Mouse (Mus musculus): ENCODE data around the gene Kctd10. TPM values are rescaled to one million over a fixed set of nuclear protein-coding genes. Genes with fewer than 3 reads are reported as not detected.
A peak's percentile ranks its signal among the peaks of the same experiment; 100 is the strongest.

Kctd10 gene
- polyA plus RNA-seq (2012; rRNA removed) = 89.4 and 93.1 TPM in 2 replicates
- 103 and 105 TPM in 2 replicates for polyA plus RNA-seq (2014; fragmentation: Nextera tagmentation; extraction: Ambion mirVana)

- peaks cover 28% of the 10 kb centered on the region for H3K36me3 ChIP-seq (ENCODE audit: control insufficient read depth, insufficient read depth, low read length)
- H3K4me3 ChIP-seq (replicated peaks; ENCODE audit: low read length) = peak within 1 kb of the TSS; percentile 89
- TF ChIP-seq POLR2A (IDR thresholded peaks at IDR 0.05; ENCODE audit: borderline replicate concordance, extremely low read depth, insufficient read depth, insufficient read length) = peak; percentile 85
- ATAC-seq (ENCODE audit: low FRiP score, low read depth) (peak; percentile 96), DNase-seq (ENCODE audit: low spot score) (peak; percentile 92)
- no peaks in the 10 kb centered on the region for H3K27me3 ChIP-seq (ENCODE audit: control insufficient read depth, insufficient read depth, low read length)
- H3K9me3 ChIP-seq (ENCODE audit: control insufficient read depth, low read length) = no peaks in the 10 kb centered on the region
- peak within 1 kb of the TSS; percentile 89 for H3K4me2 ChIP-seq (replicated peaks; ENCODE audit: low read depth, low read length, severe bottlenecking)
- peak within 1 kb of the TSS; percentile 95 for H3K9ac ChIP-seq (ENCODE audit: low read depth, low read length, severe bottlenecking)
- peaks cover 26% of the 10 kb centered on the region for H3K4me1 ChIP-seq (ENCODE audit: control insufficient read depth, insufficient read depth, low read length)
- under 1% methylated on average over 69 of the region's 74 CpGs for WGBS
- H3K27ac ChIP-seq (replicated peaks; ENCODE audit: low read depth, low read length) = peak within 1 kb of the TSS; percentile 77
Measured at GRCm38 (mm10) chr5:114380209-114381012, at the start of gene Kctd10, which contains the start of gene Ube3b. Gene Kctd10 (minus strand): TSS chr5:114380508. Gene Ube3b (plus strand): TSS chr5:114380607.

DNA sequence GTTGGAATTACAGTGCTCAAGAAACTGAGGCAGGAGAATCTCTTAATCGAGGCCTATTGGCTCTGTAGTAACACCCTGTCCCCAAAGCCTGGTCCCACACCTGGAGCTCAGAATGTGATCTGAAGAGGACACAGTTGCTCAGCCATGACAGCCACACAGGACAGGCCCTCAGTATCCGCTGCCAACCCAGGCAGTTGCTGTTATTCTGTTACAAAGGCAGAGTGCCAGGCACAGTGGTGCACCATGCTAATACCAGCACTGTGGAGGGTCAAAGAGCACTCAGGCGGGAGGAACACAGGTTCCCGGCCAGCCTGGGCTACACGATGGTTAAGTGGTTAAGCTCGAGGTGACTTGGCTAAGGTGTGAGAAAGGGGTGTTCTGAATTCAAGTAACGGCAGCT, 49.5 kb upstream of the Kctd10 start:
- Histone ChIP-seq H3K4me2 (replicated peaks; ENCODE audit: low read depth, low read length, severe bottlenecking) (no peak overlapping the region), H3K4me3 (replicated peaks; ENCODE audit: low read length) (no peak overlapping the region), H3K27me3 (ENCODE audit: control insufficient read depth, insufficient read depth, low read length) (no peaks in the 10 kb centered on the region), H3K4me1 (ENCODE audit: control insufficient read depth, insufficient read depth, low read length) (no peaks in the 10 kb centered on the region), H3K9ac (ENCODE audit: low read depth, low read length, severe bottlenecking) (no peak overlapping the region), H3K27ac (replicated peaks; ENCODE audit: low read depth, low read length) (no peak overlapping the region), H3K36me3 (ENCODE audit: control insufficient read depth, insufficient read depth, low read length) (peaks cover 8% of the 10 kb centered on the region), H3K9me3 (ENCODE audit: control insufficient read depth, low read length) (no peaks in the 10 kb centered on the region)
- no peak for DNase-seq (ENCODE audit: low spot score)
- ATAC-seq (ENCODE audit: low FRiP score, low read depth) = no peak
- WGBS = 88% methylated on average over 7 of the region's 7 CpGs
- TF ChIP-seq POLR2A (IDR thresholded peaks at IDR 0.05; ENCODE audit: borderline replicate concordance, extremely low read depth, insufficient read depth, insufficient read length) = no peak

DNA sequence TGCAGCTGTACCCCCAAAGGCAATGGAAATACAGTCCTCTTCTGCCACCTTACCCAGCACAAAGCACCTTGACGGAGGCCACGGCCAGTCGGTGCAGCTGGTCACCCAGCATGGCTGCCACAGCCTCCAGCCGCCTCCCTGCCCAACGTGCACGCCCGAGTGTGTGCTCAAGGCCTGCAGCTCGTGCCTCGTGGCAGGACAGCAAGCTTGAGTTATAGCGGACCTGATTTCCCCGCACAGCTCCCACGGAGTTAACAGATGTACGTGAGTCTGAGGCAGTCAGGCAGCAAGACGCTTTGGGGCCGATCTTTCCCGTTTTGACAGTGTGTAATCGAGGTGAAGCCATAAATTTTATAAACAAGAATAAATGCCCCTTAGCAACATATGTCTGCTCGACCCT, 48.3 kb upstream of the Kctd10 start:
- Histone ChIP-seq H3K36me3 (ENCODE audit: control insufficient read depth, insufficient read depth, low read length) (peaks cover 3% of the 10 kb centered on the region; the same call in 1 of the 2 replicates), H3K9me3 (ENCODE audit: control insufficient read depth, low read length) (no peaks in the 10 kb centered on the region), H3K27me3 (ENCODE audit: control insufficient read depth, insufficient read depth, low read length) (no peaks in the 10 kb centered on the region), H3K4me1 (ENCODE audit: control insufficient read depth, insufficient read depth, low read length) (no peaks in the 10 kb centered on the region), H3K27ac (replicated peaks; ENCODE audit: low read depth, low read length) (no peak overlapping the region), H3K9ac (ENCODE audit: low read depth, low read length, severe bottlenecking) (peak overlapping the region; percentile 21; the same call in 1 of the 2 replicates), H3K4me2 (replicated peaks; ENCODE audit: low read depth, low read length, severe bottlenecking) (no peak overlapping the region), H3K4me3 (replicated peaks; ENCODE audit: low read length) (no peak overlapping the region)
- ATAC-seq (ENCODE audit: low FRiP score, low read depth) = no peak
- 44% methylated on average over 18 of the region's 18 CpGs for WGBS
- DNase-seq (ENCODE audit: low spot score) = no peak
- TF ChIP-seq POLR2A (IDR thresholded peaks at IDR 0.05; ENCODE audit: borderline replicate concordance, extremely low read depth, insufficient read depth, insufficient read length) = no peak

GRCm38 (mm10) chr5:114426732-114427131, 46.4 kb upstream of the Kctd10 start:
- DNase-seq (ENCODE audit: low spot score) (no peak), ATAC-seq (ENCODE audit: low FRiP score, low read depth) (no peak)
- H3K4me1 ChIP-seq (ENCODE audit: control insufficient read depth, insufficient read depth, low read length) = no peaks in the 10 kb centered on the region
- TF ChIP-seq POLR2A (IDR thresholded peaks at IDR 0.05; ENCODE audit: borderline replicate concordance, extremely low read depth, insufficient read depth, insufficient read length) = no peak
- 76% methylated on average over 6 of the region's 6 CpGs for WGBS
- H3K27me3 ChIP-seq (ENCODE audit: control insufficient read depth, insufficient read depth, low read length) = no peaks in the 10 kb centered on the region
- H3K36me3 ChIP-seq (ENCODE audit: control insufficient read depth, insufficient read depth, low read length) = no peaks in the 10 kb centered on the region
- no peak overlapping the region for H3K4me2 ChIP-seq (replicated peaks; ENCODE audit: low read depth, low read length, severe bottlenecking)
- H3K9ac ChIP-seq (ENCODE audit: low read depth, low read length, severe bottlenecking) = no peak overlapping the region
- H3K9me3 ChIP-seq (ENCODE audit: control insufficient read depth, low read length) = no peaks in the 10 kb centered on the region
- H3K4me3 ChIP-seq (replicated peaks; ENCODE audit: low read length) = no peak overlapping the region
- no peak overlapping the region for H3K27ac ChIP-seq (replicated peaks; ENCODE audit: low read depth, low read length)

DNA sequence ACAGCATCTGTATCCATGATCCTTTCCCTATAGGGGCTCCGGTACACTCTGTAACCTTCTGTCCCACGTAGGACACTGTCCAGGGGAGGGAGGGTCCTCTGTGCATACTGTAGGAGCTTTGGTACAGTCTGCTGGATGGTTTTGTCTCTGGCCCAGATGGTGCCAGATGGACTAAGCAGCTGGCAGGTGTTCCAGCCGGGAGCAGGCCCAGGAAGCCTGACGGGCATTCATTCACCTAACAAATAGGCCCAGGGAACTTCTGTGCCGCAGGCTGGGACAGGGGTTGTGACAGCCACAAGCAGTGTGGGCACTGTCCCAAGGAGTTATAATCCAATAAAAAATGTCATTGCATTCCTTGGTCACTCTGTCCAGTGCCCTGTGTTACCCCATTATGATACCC, 43.7 kb upstream of the Kctd10 start:
- H3K4me3 ChIP-seq (replicated peaks; ENCODE audit: low read length) = no peak overlapping the region
- no peak overlapping the region for H3K4me2 ChIP-seq (replicated peaks; ENCODE audit: low read depth, low read length, severe bottlenecking)
- H3K9ac ChIP-seq (ENCODE audit: low read depth, low read length, severe bottlenecking) = no peak overlapping the region
- no peaks in the 10 kb centered on the region for H3K9me3 ChIP-seq (ENCODE audit: control insufficient read depth, low read length)
- peaks cover 20% of the 10 kb centered on the region for H3K36me3 ChIP-seq (ENCODE audit: control insufficient read depth, insufficient read depth, low read length)
- ATAC-seq (ENCODE audit: low FRiP score, low read depth) = no peak
- TF ChIP-seq POLR2A (IDR thresholded peaks at IDR 0.05; ENCODE audit: borderline replicate concordance, extremely low read depth, insufficient read depth, insufficient read length) = no peak
- H3K27ac ChIP-seq (replicated peaks; ENCODE audit: low read depth, low read length) = no peak overlapping the region
- no peaks in the 10 kb centered on the region for H3K4me1 ChIP-seq (ENCODE audit: control insufficient read depth, insufficient read depth, low read length)
- H3K27me3 ChIP-seq (ENCODE audit: control insufficient read depth, insufficient read depth, low read length) = no peaks in the 10 kb centered on the region
- WGBS = 66% methylated on average over 5 of the region's 5 CpGs
- DNase-seq (ENCODE audit: low spot score) = no peak

Data from limb, embryonic 14.5 days (tissue).